Mouse (Mus musculus): ENCODE results near the gene Gm13691. TPM values are rescaled to one million over a fixed set of nuclear protein-coding genes. Genes with fewer than 3 reads are reported as not detected.
"Not testable (repeated sequence)": the region's sequence is repeated elsewhere in the genome, so short reads cannot be mapped to it uniquely, and the experiment has no call there.

Gene Gm13691
- polyA plus RNA-seq, 1 experiment, result not detected

DNA sequence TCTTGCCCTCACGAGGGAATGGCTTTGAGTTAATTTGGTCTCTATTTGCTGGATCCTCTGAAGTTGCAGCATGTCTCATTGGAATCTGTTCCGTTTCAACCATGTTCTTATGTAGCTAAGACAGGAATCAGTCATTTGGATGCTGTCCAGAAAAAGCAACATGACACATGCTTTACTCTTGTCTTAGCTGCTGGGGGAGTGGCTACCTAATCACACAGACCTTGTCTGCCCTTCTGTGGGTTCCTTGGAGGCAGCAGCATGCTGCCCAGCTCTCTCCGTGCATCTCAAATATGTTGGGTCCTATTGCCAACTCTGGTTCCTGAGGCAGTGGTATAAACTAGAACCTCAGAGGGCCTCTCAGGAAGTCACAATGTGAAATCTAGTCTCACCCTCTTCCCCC is 28.0 kb downstream of the Gm13691 start:
- peaks cover 8% of the 10 kb centered on the region; the same call in 1 of the 2 replicates for H3K4me1 ChIP-seq (ENCODE audit: control insufficient read depth, insufficient read depth, insufficient read length, low read length)
- no peak overlapping the region for H3K27ac ChIP-seq (replicated peaks; ENCODE audit: low read depth, low read length)
- H3K4me3 ChIP-seq (ENCODE audit: insufficient read depth, low read depth, low read length), result no peak overlapping the region

DNA sequence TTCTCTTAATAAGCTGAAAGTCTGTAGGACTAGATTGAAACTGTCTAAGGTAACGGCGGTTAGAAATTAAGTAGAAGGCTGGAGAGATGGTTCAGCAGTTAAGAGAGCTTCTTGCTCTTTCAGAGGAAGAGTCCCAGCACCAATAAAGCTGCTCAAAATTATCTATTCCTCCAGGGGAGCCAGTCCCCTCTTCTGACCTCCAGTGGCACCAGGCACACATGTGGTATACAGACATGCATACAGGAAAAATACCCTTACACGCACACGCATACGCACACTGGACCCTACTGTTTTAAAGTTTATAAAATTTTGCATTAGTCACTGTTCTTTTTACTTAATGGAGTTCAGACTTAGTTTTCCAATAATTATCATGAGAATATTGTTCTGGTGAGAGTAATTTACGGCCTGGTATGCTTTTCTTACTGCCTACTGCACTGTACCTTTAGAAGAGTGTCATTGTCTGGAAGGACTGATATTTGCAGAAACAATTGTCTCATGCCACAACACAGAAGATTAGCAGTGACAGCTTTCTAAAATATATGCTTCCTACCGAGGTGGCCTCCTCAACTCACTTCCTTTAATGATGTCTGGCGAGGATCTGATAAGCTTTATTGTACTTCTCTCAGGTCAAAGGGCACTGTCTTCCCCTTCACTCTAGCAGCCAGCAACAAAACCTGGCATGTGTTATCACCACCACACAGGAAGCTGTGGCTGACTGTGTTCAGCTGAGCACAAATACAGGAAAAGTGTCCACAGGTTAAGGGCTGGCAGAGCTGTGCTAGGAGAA is 29.4 kb downstream of the Gm13691 start:
- H3K4me1 ChIP-seq (ENCODE audit: control insufficient read depth, insufficient read depth, insufficient read length, low read length), result peaks cover 8% of the 10 kb centered on the region; the same call in 1 of the 2 replicates
- no peak overlapping the region for H3K27ac ChIP-seq (replicated peaks; ENCODE audit: low read depth, low read length)
- H3K4me3 ChIP-seq (ENCODE audit: insufficient read depth, low read depth, low read length), result no peak overlapping the region

DNA sequence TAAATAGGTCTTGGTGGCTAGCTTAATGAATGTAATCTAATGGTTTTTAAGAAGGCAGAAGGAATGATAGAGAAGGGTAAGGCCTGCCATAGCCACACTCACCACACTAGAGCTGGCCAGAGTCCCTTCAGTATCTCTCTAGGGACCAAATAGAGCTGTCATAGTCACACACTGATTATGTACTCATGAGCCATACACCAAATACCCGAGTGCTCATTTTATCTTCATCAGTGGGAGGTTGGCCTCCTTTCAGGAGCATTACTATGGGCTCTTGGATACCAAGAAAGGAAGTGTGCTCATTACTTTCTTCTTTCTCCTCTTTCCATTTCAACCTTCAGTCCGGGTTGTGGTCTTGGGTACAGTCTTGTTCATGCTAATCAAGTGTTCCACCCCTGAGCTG is 31.6 kb downstream of the Gm13691 start:
- H3K4me1 ChIP-seq (ENCODE audit: control insufficient read depth, insufficient read depth, insufficient read length, low read length), result peaks cover 8% of the 10 kb centered on the region; the same call in 1 of the 2 replicates
- H3K27ac ChIP-seq (replicated peaks; ENCODE audit: low read depth, low read length), result no peak overlapping the region
- H3K4me3 ChIP-seq (ENCODE audit: insufficient read depth, low read depth, low read length), result no peak overlapping the region

DNA sequence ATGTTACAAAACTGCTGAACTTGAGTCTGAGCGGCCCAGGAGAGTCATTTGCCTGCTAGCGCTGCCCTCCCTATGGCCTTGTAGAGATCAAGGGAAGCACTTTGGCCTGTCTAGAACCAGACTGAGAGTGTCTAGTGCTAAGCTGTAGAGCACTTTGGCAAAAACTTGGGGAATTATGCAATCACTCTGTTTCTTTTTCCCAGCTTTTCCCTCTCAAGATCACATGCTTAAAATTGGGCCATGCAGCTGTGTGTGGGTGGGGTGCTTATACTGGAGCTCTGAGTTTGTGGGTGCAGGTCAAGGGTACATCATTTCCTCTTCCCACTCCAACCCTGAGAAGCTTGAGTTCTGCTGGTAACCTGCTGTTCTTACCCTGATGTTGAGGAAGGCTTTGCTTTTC is 32.6 kb downstream of the Gm13691 start:
- H3K4me1 ChIP-seq (ENCODE audit: control insufficient read depth, insufficient read depth, insufficient read length, low read length), result peaks cover 8% of the 10 kb centered on the region; the same call in 1 of the 2 replicates
- H3K4me3 ChIP-seq (ENCODE audit: insufficient read depth, low read depth, low read length), result no peak overlapping the region
- H3K27ac ChIP-seq (replicated peaks; ENCODE audit: low read depth, low read length), result peak overlapping the region; percentile 40; the same call in 1 of the 2 replicates

DNA sequence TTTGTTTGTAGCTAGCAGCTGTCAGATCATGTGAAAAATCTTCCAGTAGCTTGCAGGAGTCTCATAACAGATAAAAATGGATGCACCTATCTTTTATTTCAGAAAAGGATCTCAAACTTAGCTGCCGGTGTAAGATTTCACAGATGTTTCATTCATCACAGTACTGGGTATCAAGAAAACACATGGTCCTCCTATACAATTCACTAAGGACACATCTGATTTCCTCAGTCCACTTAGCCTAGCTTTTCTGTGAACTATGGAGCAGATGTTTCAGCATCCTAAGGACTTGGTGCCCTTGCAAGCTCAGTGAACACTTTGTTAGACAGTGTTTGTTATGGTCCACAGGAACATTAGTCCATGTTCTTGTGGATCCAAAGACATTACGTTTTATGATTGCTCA is 33.0 kb downstream of the Gm13691 start:
- Histone ChIP-seq H3K27ac (replicated peaks; ENCODE audit: low read depth, low read length) (peak overlapping the region; percentile 40; the same call in 1 of the 2 replicates), H3K4me3 (ENCODE audit: insufficient read depth, low read depth, low read length) (no peak overlapping the region)

DNA sequence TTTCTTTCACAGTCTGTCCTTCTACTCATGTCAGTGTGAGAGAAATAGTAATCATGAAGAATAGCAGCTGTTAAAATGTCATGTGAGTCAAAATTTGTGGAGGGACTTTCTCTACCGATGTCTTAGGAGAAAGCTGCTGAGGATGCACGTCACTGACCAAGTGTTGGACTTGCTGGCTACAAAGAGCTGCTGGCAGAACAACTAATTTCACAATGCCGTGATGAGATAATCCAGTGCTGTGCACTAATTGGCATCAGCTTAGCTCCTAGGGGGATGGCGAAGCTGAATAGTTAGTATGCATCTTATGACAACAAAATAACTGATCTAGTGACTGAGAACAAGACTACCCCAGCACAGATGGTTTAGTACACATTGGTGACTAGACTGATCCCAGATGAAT is 34.9 kb downstream of the Gm13691 start:
- Histone ChIP-seq H3K4me1 (ENCODE audit: control insufficient read depth, insufficient read depth, insufficient read length, low read length) (peaks cover 5% of the 10 kb centered on the region; the same call in 1 of the 2 replicates), H3K27ac (replicated peaks; ENCODE audit: low read depth, low read length) (no peak overlapping the region), H3K4me3 (ENCODE audit: insufficient read depth, low read depth, low read length) (no peak overlapping the region)

More for the DNA sequence above, 33.0 kb downstream of the Gm13691 start:
- H3K4me1 ChIP-seq (ENCODE audit: control insufficient read depth, insufficient read depth, insufficient read length, low read length), result peaks cover 8% of the 10 kb centered on the region; the same call in 1 of the 2 replicates

DNA sequence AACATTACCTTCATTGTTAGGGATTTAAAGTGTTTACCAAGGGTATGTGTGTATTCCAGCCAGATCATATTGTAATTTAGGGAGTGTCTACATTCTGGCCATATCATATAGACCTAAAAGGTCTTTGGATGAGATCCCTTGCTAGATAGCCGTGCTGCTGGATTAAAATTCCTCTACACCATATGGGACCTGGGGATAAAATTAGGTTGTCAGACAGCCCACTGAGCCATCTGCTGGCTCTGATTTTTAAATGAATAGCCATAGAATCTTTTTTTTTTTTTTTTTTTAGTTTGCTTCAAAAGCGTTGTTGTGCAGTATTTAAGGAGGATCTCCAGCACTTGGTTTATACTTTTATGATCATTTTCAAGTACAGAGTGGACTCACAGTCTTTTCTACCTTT is 42.2 kb downstream of the Gm13691 start:
- no peaks in the 10 kb centered on the region for H3K4me1 ChIP-seq (ENCODE audit: control insufficient read depth, insufficient read depth, insufficient read length, low read length)
- H3K27ac ChIP-seq (replicated peaks; ENCODE audit: low read depth, low read length), result no peak overlapping the region
- no peak overlapping the region for H3K4me3 ChIP-seq (ENCODE audit: insufficient read depth, low read depth, low read length)

DNA sequence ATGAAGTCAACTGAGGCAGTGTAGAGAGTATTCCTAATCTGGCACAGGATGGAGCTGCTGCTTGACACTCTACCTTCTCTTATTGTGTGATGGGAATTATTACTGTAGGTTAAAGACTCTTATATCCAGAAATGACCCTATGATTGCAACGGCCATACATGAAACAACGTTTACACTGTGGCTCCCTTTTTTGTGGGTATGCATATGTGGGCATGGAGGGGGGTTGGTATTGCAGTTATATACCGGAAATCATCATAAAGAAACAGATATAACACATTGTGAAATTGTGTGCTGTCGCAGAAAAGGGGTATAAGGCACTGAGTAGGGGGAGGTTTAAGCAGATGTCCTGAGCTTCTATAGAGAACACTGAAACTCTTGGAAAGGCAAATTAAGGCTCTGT is 45.6 kb downstream of the Gm13691 start:
- H3K4me3 ChIP-seq (ENCODE audit: insufficient read depth, low read depth, low read length), result no peak overlapping the region
- H3K4me1 ChIP-seq (ENCODE audit: control insufficient read depth, insufficient read depth, insufficient read length, low read length), result no peaks in the 10 kb centered on the region
- no peak overlapping the region for H3K27ac ChIP-seq (replicated peaks; ENCODE audit: low read depth, low read length)

DNA sequence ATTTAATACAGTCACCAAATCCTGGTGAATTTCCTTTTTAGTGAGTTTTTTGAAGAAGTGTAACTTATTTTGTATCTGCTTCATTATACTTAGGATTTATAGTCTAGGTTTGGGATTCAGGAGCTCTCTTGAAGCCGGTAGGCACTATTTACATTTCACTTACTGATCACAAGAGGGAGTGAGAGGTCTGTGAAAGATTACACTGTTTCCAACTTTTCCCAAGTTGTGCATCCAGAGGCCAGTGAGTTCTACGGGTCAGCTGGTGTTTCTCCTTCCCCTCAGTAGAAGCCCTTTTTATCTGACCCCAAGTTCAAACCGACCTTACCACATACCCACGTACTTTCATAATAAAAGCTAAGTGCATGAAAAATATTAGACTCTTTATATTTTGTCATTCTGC is 47.0 kb downstream of the Gm13691 start:
- H3K4me1 ChIP-seq (ENCODE audit: control insufficient read depth, insufficient read depth, insufficient read length, low read length), result no peaks in the 10 kb centered on the region
- no peak overlapping the region for H3K4me3 ChIP-seq (ENCODE audit: insufficient read depth, low read depth, low read length)
- H3K27ac ChIP-seq (replicated peaks; ENCODE audit: low read depth, low read length), result no peak overlapping the region

DNA sequence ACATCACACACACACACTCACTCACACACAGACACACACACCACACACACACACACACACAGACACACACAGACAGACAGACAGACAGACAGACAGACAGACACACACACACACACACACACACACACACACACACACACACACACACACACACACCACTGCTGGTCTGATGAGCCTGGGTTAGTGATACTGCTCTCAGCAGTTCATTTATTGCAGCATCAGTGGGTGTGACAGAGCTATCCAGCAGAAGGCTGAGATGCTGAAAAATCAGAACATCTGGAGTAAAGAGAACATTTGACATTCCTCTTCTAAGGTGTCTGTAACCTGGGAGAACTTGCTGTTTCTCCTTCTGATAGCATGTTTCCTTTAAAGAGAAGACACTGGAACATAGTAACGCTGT is 47.6 kb downstream of the Gm13691 start:
- not testable (repeated sequence) for H3K27ac ChIP-seq (replicated peaks; ENCODE audit: low read depth, low read length); H3K4me3 ChIP-seq (ENCODE audit: insufficient read depth, low read depth, low read length); H3K4me1 ChIP-seq (ENCODE audit: control insufficient read depth, insufficient read depth, insufficient read length, low read length)

DNA sequence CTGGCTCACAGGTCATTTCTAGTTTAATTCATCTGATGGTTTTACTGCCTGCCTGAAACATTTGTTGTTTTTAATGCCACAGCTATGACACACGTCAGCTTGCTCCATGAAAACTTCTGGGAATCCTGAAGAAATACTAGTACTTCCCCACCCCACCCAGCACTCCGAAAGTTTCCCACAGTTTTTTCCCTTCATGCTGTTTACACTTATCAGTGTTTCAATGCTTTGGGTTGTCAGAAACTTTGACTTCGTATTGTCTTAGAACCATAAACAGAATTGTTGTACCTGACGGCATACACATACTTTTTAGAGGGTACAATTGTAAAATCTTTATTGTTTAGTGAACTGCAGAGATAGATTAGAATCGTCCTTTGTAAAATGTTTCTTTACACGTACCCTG is 48.9 kb downstream of the Gm13691 start:
- no peak overlapping the region for H3K27ac ChIP-seq (replicated peaks; ENCODE audit: low read depth, low read length)

More for the DNA sequence above, 48.9 kb downstream of the Gm13691 start:
- Histone ChIP-seq H3K4me1 (ENCODE audit: control insufficient read depth, insufficient read depth, insufficient read length, low read length) (no peaks in the 10 kb centered on the region), H3K4me3 (ENCODE audit: insufficient read depth, low read depth, low read length) (no peak overlapping the region)

Other genes starting within 250 kb of the Gm13691 start
- 0.21 and 0.55 TPM in 2 replicates for gene Fam171b, start 177.9 kb upstream of the Gm13691 start, polyA plus RNA-seq (2012; ENCODE audit: insufficient read depth, insufficient read length, missing spikeins)
- not detected in 2 replicates for gene Zswim2, start 49.3 kb upstream of the Gm13691 start, polyA plus RNA-seq (2012; ENCODE audit: insufficient read depth, insufficient read length, missing spikeins)
- gene Gm13698, start 34.9 kb upstream of the Gm13691 start, polyA plus RNA-seq (2012; ENCODE audit: insufficient read depth, insufficient read length, missing spikeins), result not detected in 2 replicates
- not detected in 2 replicates for gene Gm13693, start 29.1 kb upstream of the Gm13691 start, polyA plus RNA-seq (2012; ENCODE audit: insufficient read depth, insufficient read length, missing spikeins)
- gene Gm13695, start 23.2 kb upstream of the Gm13691 start, polyA plus RNA-seq (2012; ENCODE audit: insufficient read depth, insufficient read length, missing spikeins), result 0.67 TPM in 1 of 2 replicates, not detected in the other
- gene Gm13696, start 17.4 kb upstream of the Gm13691 start, polyA plus RNA-seq (2012; ENCODE audit: insufficient read depth, insufficient read length, missing spikeins), result not detected in 2 replicates
- gene Gm13694, start 11.6 kb upstream of the Gm13691 start, polyA plus RNA-seq (2012; ENCODE audit: insufficient read depth, insufficient read length, missing spikeins), result not detected in 2 replicates
- gene Gm13697, start 5.8 kb upstream of the Gm13691 start, polyA plus RNA-seq (2012; ENCODE audit: insufficient read depth, insufficient read length, missing spikeins), result not detected in 2 replicates